Mouse (Mus musculus) CH12.LX (cell line): Measurements from ENCODE around the gene Gabrr2. TPM values are rescaled to one million over a fixed set of nuclear protein-coding genes. Genes with fewer than 3 reads are reported as not detected.
A peak's percentile ranks its signal among the peaks of the same experiment; 100 is the strongest.

Experiments
- DNase-seq: peaks from one replicate; pipeline ENCODE4 v3.0.0-alpha.2; 2013; ENCODE audit errors: extremely low read depth
- H3K27ac ChIP-seq: 2 replicates; pipeline ENCODE4 v1.5.1; 2012; ENCODE audit warnings: low read depth, mild to moderate bottlenecking, control low read depth, moderate library complexity; ENCODE audit not compliant: insufficient read depth
- H3K27me3 ChIP-seq: replicated peaks from 2 replicates; pipeline ENCODE3; 2012; ENCODE audit warnings: inconsistent platforms
- H3K36me3 ChIP-seq, 2 experiments: replicated peaks in 1 of 2; 2 replicates each; pipeline versions ENCODE3 to v1.6.1; 2012; ENCODE audit warnings: inconsistent platforms in 1 of 2, low read length in 1 of 2, mild to moderate bottlenecking in 1 of 2, mixed read lengths in 1 of 2, moderate library complexity in 1 of 2; ENCODE audit not compliant: control insufficient read depth in 1 of 2, insufficient read depth in 1 of 2
- H3K4me1 ChIP-seq, 2 experiments: 2 replicates each; pipeline ENCODE4 v1.6.1; 2012; ENCODE audit warnings: inconsistent platforms in 1 of 2, moderate library complexity in 1 of 2; ENCODE audit not compliant: insufficient read depth in 2 of 2, control insufficient read depth in 1 of 2
- H3K4me2 ChIP-seq: 2 replicates; pipeline ENCODE4 v1.6.1; 2012; ENCODE audit warnings: low read depth, mild to moderate bottlenecking, control low read depth; ENCODE audit not compliant: poor library complexity, insufficient read depth, severe bottlenecking
- H3K4me3 ChIP-seq, 3 experiments: fragments of 150-350 bp in 1 of 3; sonication (generic) in 1 of 3; replicated peaks in 1 of 3; 2 replicates each; pipeline versions ENCODE3 to v1.5.1; 2011 to 2012; ENCODE audit warnings: low read depth in 2 of 3, low read length in 2 of 3, mild to moderate bottlenecking in 2 of 3, moderate library complexity in 2 of 3, control low read depth in 1 of 3, improper control_type of control experiment in 1 of 3, inconsistent platforms in 1 of 3, mixed read lengths in 1 of 3; ENCODE audit not compliant: poor library complexity in 1 of 3
- H3K79me2 ChIP-seq: replicated peaks from 2 replicates; pipeline ENCODE4 v1.6.1; 2012; ENCODE audit warnings: mild to moderate bottlenecking, moderate library complexity; ENCODE audit not compliant: control insufficient read depth, poor library complexity, insufficient read depth, severe bottlenecking; ENCODE audit errors: extremely low read depth
- H3K9ac ChIP-seq: 2 replicates; pipeline ENCODE4 v1.6.1; 2012; ENCODE audit warnings: low read depth, mild to moderate bottlenecking, control low read depth, moderate library complexity; ENCODE audit not compliant: insufficient read depth
- H3K9me3 ChIP-seq: replicated peaks from 2 replicates; pipeline ENCODE3; 2012; ENCODE audit warnings: low read length, inconsistent platforms, mixed read lengths
- BHLHE40 ChIP-seq: IDR thresholded peaks from 2 replicates; pipeline ENCODE4 v1.6.1; 2011; ENCODE audit warnings: mild to moderate bottlenecking, low read depth, low read length, improper control_type of control experiment
- CHD1 ChIP-seq: IDR thresholded peaks from 2 replicates; pipeline ENCODE4 v1.6.1; 2012; ENCODE audit warnings: low read depth, low read length, improper control_type of control experiment, inconsistent platforms
- CHD2 ChIP-seq: IDR thresholded peaks from 2 replicates; pipeline ENCODE4 v1.6.1; 2011; ENCODE audit warnings: low read length, improper control_type of control experiment
- CTCF ChIP-seq, 2 experiments: IDR thresholded peaks in 1 of 2; conservative IDR thresholded peaks in 1 of 2; 2 replicates each; pipeline ENCODE4 v1.5.1; 2011 to 2012; ENCODE audit warnings: low read depth in 2 of 2, low read length in 2 of 2, improper control_type of control experiment in 1 of 2, inconsistent platforms in 1 of 2, mild to moderate bottlenecking in 1 of 2, moderate library complexity in 1 of 2
- E2F4 ChIP-seq: IDR thresholded peaks from 2 replicates; pipeline ENCODE4 v1.6.1; 2011; ENCODE audit warnings: low read depth, low read length, improper control_type of control experiment; ENCODE audit not compliant: insufficient replicate concordance
- ELF1 ChIP-seq: IDR thresholded peaks from 2 replicates; pipeline ENCODE4 v1.6.1; 2014; ENCODE audit warnings: low read depth, mild to moderate bottlenecking, inconsistent platforms, low read length, improper control_type of control experiment
- EP300 ChIP-seq: IDR thresholded peaks from 2 replicates; pipeline ENCODE4 v1.6.1; 2011; ENCODE audit warnings: low read length, improper control_type of control experiment
- ETS1 ChIP-seq: conservative IDR thresholded peaks from 2 replicates; pipeline ENCODE4 v1.6.1; 2012; ENCODE audit warnings: low read depth, mild to moderate bottlenecking, inconsistent platforms, low read length, improper control_type of control experiment, moderate library complexity
- IRF4 ChIP-seq: IDR thresholded peaks from 2 replicates; pipeline ENCODE4 v1.6.1; 2014; ENCODE audit warnings: low read depth, mild to moderate bottlenecking, inconsistent platforms, low read length, improper control_type of control experiment
- JUND ChIP-seq: conservative IDR thresholded peaks from 2 replicates; pipeline ENCODE4 v1.6.1; 2011; ENCODE audit warnings: low read depth, low read length, improper control_type of control experiment
- KAT2A ChIP-seq: IDR thresholded peaks from 2 replicates; pipeline ENCODE4 v1.6.1; 2012; ENCODE audit warnings: low read length, improper control_type of control experiment, inconsistent platforms; ENCODE audit not compliant: insufficient replicate concordance
- MAFK ChIP-seq: IDR thresholded peaks from 2 replicates; pipeline ENCODE4 v1.6.1; 2011; ENCODE audit warnings: low read length, improper control_type of control experiment; ENCODE audit not compliant: insufficient replicate concordance
- MAZ ChIP-seq: IDR thresholded peaks from 2 replicates; pipeline ENCODE4 v1.6.1; 2012; ENCODE audit warnings: low read depth, mild to moderate bottlenecking, inconsistent platforms, low read length, improper control_type of control experiment, moderate library complexity
- MEF2A ChIP-seq: IDR thresholded peaks from 2 replicates; pipeline ENCODE4 v1.6.1; 2014; ENCODE audit warnings: low read depth, mild to moderate bottlenecking, inconsistent platforms, low read length, improper control_type of control experiment, borderline replicate concordance
- MXI1 ChIP-seq: IDR thresholded peaks from 2 replicates; pipeline ENCODE4 v1.6.1; 2011; ENCODE audit warnings: mild to moderate bottlenecking, low read depth, low read length, improper control_type of control experiment
- MYC ChIP-seq: IDR thresholded peaks from 2 replicates; pipeline ENCODE4 v1.6.1; 2011; ENCODE audit warnings: low read depth, mild to moderate bottlenecking, improper control_type of control experiment, low read length
- NELFE ChIP-seq: IDR thresholded peaks from 2 replicates; pipeline ENCODE4 v1.6.1; 2011; ENCODE audit warnings: low read depth, low read length, improper control_type of control experiment
- NRF1 ChIP-seq: IDR thresholded peaks from 2 replicates; pipeline ENCODE4 v1.6.1; 2014; ENCODE audit warnings: low read depth, mild to moderate bottlenecking, inconsistent platforms, low read length, improper control_type of control experiment, moderate library complexity
- PAX5 ChIP-seq: IDR thresholded peaks from 2 replicates; pipeline ENCODE4 v1.6.1; 2012; ENCODE audit warnings: low read length, inconsistent platforms, mixed read lengths
- POLR2A ChIP-seq: IDR thresholded peaks from 2 replicates; pipeline ENCODE4 v1.6.1; 2011; ENCODE audit warnings: low read depth, mild to moderate bottlenecking, improper control_type of control experiment, low read length
- POLR2AphosphoS2 ChIP-seq: IDR thresholded peaks from 2 replicates; pipeline ENCODE4 v1.6.1; 2011; ENCODE audit warnings: low read depth, low read length, improper control_type of control experiment
- RAD21 ChIP-seq: IDR thresholded peaks from 2 replicates; pipeline ENCODE4 v1.6.1; 2011; ENCODE audit warnings: low read depth, mild to moderate bottlenecking, low read length, improper control_type of control experiment, moderate library complexity
- RCOR1 ChIP-seq: conservative IDR thresholded peaks from 2 replicates; pipeline ENCODE4 v1.6.1; 2012; ENCODE audit warnings: low read depth, mild to moderate bottlenecking, inconsistent platforms, low read length, improper control_type of control experiment
- TBP ChIP-seq: conservative IDR thresholded peaks from 2 replicates; pipeline ENCODE4 v1.6.1; 2011; ENCODE audit warnings: low read depth, low read length, improper control_type of control experiment
- TCF12 ChIP-seq: IDR thresholded peaks from 2 replicates; pipeline ENCODE4 v1.6.1; 2014; ENCODE audit warnings: low read depth, mild to moderate bottlenecking, inconsistent platforms, low read length, improper control_type of control experiment
- UBTF ChIP-seq: IDR thresholded peaks from 2 replicates; pipeline ENCODE4 v1.6.1; 2012; ENCODE audit warnings: low read depth, mild to moderate bottlenecking, inconsistent platforms, low read length, improper control_type of control experiment, moderate library complexity
- USF1 ChIP-seq: IDR thresholded peaks from 2 replicates; pipeline ENCODE4 v1.6.1; 2014; ENCODE audit warnings: low read depth, mild to moderate bottlenecking, inconsistent platforms, low read length, improper control_type of control experiment
- USF2 ChIP-seq: conservative IDR thresholded peaks from 2 replicates; pipeline ENCODE4 v1.6.1; 2011; ENCODE audit warnings: low read depth, low read length, improper control_type of control experiment
- ZC3H11A ChIP-seq: IDR thresholded peaks from 2 replicates; pipeline ENCODE4 v1.6.1; 2012; ENCODE audit warnings: low read depth, mild to moderate bottlenecking, inconsistent platforms, low read length, improper control_type of control experiment
- ZKSCAN1 ChIP-seq: IDR thresholded peaks from 2 replicates; pipeline ENCODE4 v1.6.1; 2012; ENCODE audit warnings: low read depth, inconsistent platforms, low read length, improper control_type of control experiment, borderline replicate concordance
- ZMIZ1 ChIP-seq: IDR thresholded peaks from 2 replicates; pipeline ENCODE4 v1.6.1; 2012; ENCODE audit warnings: low read depth, mild to moderate bottlenecking, inconsistent platforms, low read length, improper control_type of control experiment
- ZNF384 ChIP-seq: IDR thresholded peaks from 2 replicates; pipeline ENCODE4 v1.6.1; 2012; ENCODE audit warnings: low read depth, low read length, improper control_type of control experiment, inconsistent platforms
- dilution Hi-C: fragments of 300-500 bp; cut with MboI; formaldehyde crosslinking; loops from 2 replicates; pipeline ENCODE4 v1.14.3; 2020; ENCODE audit warnings: low sequenced_read_pairs; ENCODE audit not compliant: extremely low pct_unique_long_range_greater_than_20kb, extremely low pct_ligation_motif_present
- in situ Hi-C: fragments of 300-500 bp; cut with MboI; formaldehyde crosslinking; loops from 3 replicates; pipeline ENCODE4 v1.14.3; 2019; ENCODE audit warnings: low sequenced_read_pairs, low pct_ligation_motif_present, low pct_unique_long_range_greater_than_20kb, mixed read lengths
- polyA plus RNA-seq: library from polyadenylated mRNA; unstranded; fragments of >175 nt; gene quantifications from 2 replicates; pipeline ENCODE4 v1.2.1, GENCODE M21; 2012; ENCODE audit warnings: low read depth; ENCODE audit not compliant: insufficient read length
- total RNA-seq, 2 experiments: library from RNA; depleted of rRNA; stranded (reverse); fragments of 300-350 nt in 1 of 2; fragments of >200 nt in 1 of 2; gene quantifications; 2 replicates each; pipeline ENCODE4 v1.2.3; 2012 to 2014

Gabrr2 gene
- 0.17 and 0.42 TPM in 2 replicates for total RNA-seq (2012; rRNA removed)
- total RNA-seq (2014; rRNA removed), result not detected in 2 replicates
- polyA plus RNA-seq, result 0.31 and 0.59 TPM in 2 replicates

DNA sequence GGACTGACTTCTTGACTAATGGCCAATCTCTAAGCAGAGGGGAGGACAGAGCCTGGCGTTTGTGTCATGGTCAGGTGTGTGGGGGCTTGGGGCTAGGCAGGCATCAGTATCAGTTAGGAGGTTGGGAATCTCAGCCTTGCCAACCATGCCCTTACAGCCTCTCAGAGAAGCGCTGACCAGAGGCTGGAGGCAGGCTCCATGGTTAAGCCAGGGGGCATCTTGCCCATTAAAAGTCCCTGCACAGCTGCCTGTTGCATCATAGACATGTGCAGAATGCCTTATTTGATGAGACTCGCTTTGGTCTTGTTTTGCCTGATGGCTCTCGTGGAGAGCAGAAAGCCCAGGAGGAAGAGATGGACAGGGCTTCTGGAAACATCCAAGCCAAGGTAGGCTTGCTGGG is at the start of gene Gabrr2:
TSS of gene Gabrr2 (plus strand) at position 19 of the 400 bp plus-strand sequence.
- Histone ChIP-seq H3K4me1 (peaks cover 0 to 5% of the 10 kb centered on the region in 2 experiments; a peak in 1 of 4 replicates), H3K9me3 (no peaks in the 10 kb centered on the region), H3K9ac (no peak within 1 kb of the TSS), H3K4me2 (no peak within 1 kb of the TSS), H3K4me3 (no peak within 1 kb of the TSS), H3K27ac (no peak within 1 kb of the TSS), H3K79me2 (no peaks in the 10 kb centered on the region), H3K27me3 (no peaks in the 10 kb centered on the region), H3K36me3 (no peaks in the 10 kb centered on the region)
- dilution Hi-C loops (no loop called here), in situ Hi-C loops (no loop called here)
- no peak for TF ChIP-seq MAZ
- no peak for DNase-seq

DNA sequence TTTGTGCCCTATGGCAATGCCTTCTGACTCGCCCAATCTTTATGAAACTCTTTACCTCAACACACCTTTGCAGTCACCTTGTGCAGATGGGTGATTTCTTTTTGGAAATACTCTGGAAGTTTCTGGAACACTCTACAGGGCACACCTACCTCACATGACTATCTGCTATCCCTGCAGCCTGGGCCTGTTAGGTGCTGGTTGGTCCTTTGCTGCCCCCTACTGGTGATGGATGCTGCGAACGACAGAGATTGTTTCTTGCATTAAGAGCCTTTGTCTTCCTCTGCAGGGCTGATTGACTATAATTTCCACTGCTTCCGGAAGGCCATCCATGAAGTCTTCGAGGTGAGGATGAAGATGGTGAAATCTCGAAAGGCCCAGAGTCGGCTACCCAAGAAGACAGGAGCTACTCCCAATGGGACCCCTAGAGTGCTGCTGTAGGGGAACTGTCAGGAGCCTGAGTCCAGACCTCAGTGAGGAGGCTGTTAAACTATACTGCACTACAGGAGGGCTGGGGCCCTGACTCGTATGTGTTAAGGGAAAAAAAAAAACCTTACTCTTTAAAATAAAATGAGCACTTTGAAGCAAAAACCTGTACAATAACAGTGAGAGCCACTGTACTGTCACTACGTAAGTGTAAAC is 44.3 kb upstream of the Gabrr2 start:
- H3K27ac ChIP-seq, result no peak overlapping the region
- no peaks in the 10 kb centered on the region for H3K27me3 ChIP-seq
- no peaks in the 10 kb centered on the region for H3K36me3 ChIP-seq
- in situ Hi-C loops (no loop called here), dilution Hi-C loops (no loop called here)
- peak; percentile 87 for DNase-seq
- H3K9ac ChIP-seq, result no peak overlapping the region
- H3K79me2 ChIP-seq, result no peaks in the 10 kb centered on the region
- H3K4me1 ChIP-seq, result peaks cover 0 to 19% of the 10 kb centered on the region in 2 experiments; a peak in 2 of 4 replicates
- no peak overlapping the region for H3K4me2 ChIP-seq
- H3K9me3 ChIP-seq, result no peaks in the 10 kb centered on the region
- no peak overlapping the region for H3K4me3 ChIP-seq
- TF ChIP-seq NRF1 (no peak), KAT2A (no peak), ETS1 (no peak), CHD2 (no peak), MAFK (no peak), E2F4 (no peak), PAX5 (no peak), MXI1 (no peak), ELF1 (no peak), MYC (no peak), ZC3H11A (peak; percentile 40), IRF4 (peak; percentile 37; the same call in 1 of the 2 replicates), NELFE (no peak), MEF2A (no peak), ZKSCAN1 (no peak), TBP (no peak), USF2 (no peak), TCF12 (0 out of 2 replicates have a peak, but pooled peaks have one; percentile 23), ZMIZ1 (no peak), JUND (no peak), CTCF (conservative IDR thresholded peaks at IDR 0.05 in 1 of 2, IDR thresholded peaks at IDR 0.05 in 1 of 2; ENCODE audit: low read depth in 2 of 2, low read length in 2 of 2) (peak; percentile 87 to 91), ZNF384 (no peak), POLR2AphosphoS2 (no peak), CHD1 (no peak), RCOR1 (peak; percentile 54; the same call in 1 of the 2 replicates), UBTF (no peak), EP300 (no peak), RAD21 (peak; percentile 92), USF1 (peak; percentile 14; the same call in 1 of the 2 replicates), BHLHE40 (peak; percentile 76), POLR2A (no peak)
